In the genomic region with DNA sequence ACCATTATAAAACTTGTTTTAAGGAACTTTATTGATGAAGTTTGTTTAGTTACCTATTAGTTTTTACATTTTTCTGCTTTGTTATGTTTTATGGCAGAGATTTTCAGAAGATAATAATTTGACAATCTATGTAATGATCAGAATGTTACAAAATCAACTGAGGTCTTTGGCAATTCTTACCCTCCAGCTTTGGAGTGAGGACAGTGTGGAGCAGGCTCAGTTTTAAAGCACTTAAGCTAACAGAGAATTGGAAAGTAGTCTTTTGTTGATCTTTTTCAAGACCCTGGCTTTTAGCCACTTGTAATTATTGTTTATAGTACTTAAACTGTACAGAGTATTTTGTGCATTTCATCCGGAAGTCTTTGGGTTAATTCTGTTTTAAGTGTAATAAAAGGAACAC, we compare ENCODE assay signal across 20 mouse cellular contexts. TPM values are rescaled to one million over a fixed set of nuclear protein-coding genes. Genes with fewer than 3 reads are reported as not detected.
A peak's percentile ranks its signal among the peaks of the same experiment; 100 is the strongest.
DNase-seq lines count a peak whose midpoint lies in the region; ATAC-seq and TF ChIP-seq lines count a peak whose summit lies in the region.
"Had no signal": no experiment of that assay in that cellular context is flagged by ENCODE, and none has a peak within 500 bp of the region (broad histone marks: within the 10 kb centered on the region; RNA-seq: fewer than 3 reads in every experiment).

No protein-coding gene starts in this region.

- no peak for DNase-seq in heart, postnatal 4 days
- DNase-seq in kidney, postnatal 0 days (ENCODE audit: low spot score), result no peak
- no peak for DNase-seq in kidney, postnatal 10 days
- DNase-seq in fat pad, adult 2 months (ENCODE audit: extremely low read depth, low read depth, low spot score), result peak; percentile 70
- no peak for DNase-seq in cerebellum, postnatal 36 days
- DNase-seq: cerebellum, adult 8-10 months; gastrocnemius, postnatal 36 days; heart, postnatal 14 days; kidney, postnatal 14 days; lung, postnatal 14 days; thymus, adult 18-20 months had no signal

- no peak for ATAC-seq in heart, embryonic 14.5 days (ENCODE audit: insufficient number of reproducible peaks, insufficient read depth, low FRiP score, low read depth)
- ATAC-seq in kidney, postnatal 0 days (replicated peaks; ENCODE audit: low FRiP score, low read depth), result no peak
- ATAC-seq in liver, embryonic 15.5 days (ENCODE audit: insufficient read depth), result no peak
- ATAC-seq: hindbrain, postnatal 0 days had no signal

- no peaks in the 10 kb centered on the region for H3K36me3 ChIP-seq in heart, embryonic 14.5 days (ENCODE audit: control insufficient read depth, insufficient read depth, low read length)
- no peaks in the 10 kb centered on the region for H3K36me3 ChIP-seq in kidney, postnatal 0 days (ENCODE audit: insufficient read depth, low read length)
- no peaks in the 10 kb centered on the region for H3K36me3 ChIP-seq in liver, embryonic 15.5 days (replicated peaks)
- H3K36me3 ChIP-seq: embryonic facial prominence, embryonic 13.5 days; forebrain, embryonic 12.5 days; limb, embryonic 13.5 days had no signal

- H3K4me2 ChIP-seq in heart, embryonic 14.5 days (ENCODE audit: low read length), result peak overlapping the region; percentile 67
- H3K4me2 ChIP-seq in kidney, postnatal 0 days (ENCODE audit: low read length), result peak overlapping the region; percentile 40
- H3K4me2 ChIP-seq in liver, embryonic 15.5 days, result peak overlapping the region; percentile 55
- H3K4me2 ChIP-seq: embryonic facial prominence, embryonic 13.5 days; forebrain, embryonic 12.5 days had no signal

- peaks cover 2 to 5% of the 10 kb centered on the region in 2 experiments; a peak in 3 of 4 replicates for H3K4me1 ChIP-seq in heart, embryonic 14.5 days (ENCODE audit: control insufficient read depth in 2 of 2, insufficient read depth in 2 of 2, low read length in 2 of 2)
- no peaks in the 10 kb centered on the region for H3K4me1 ChIP-seq in kidney, postnatal 0 days (replicated peaks; ENCODE audit: insufficient read depth, low read length)
- H3K4me1 ChIP-seq in liver, embryonic 15.5 days (replicated peaks), result peaks cover 30% of the 10 kb centered on the region

- H3K27me3 ChIP-seq in heart, embryonic 14.5 days (ENCODE audit: control insufficient read depth, insufficient read depth, low read length), result no peaks in the 10 kb centered on the region
- no peaks in the 10 kb centered on the region for H3K27me3 ChIP-seq in kidney, postnatal 0 days (ENCODE audit: insufficient read depth, low read length)
- no peaks in the 10 kb centered on the region for H3K27me3 ChIP-seq in liver, embryonic 15.5 days
- H3K27me3 ChIP-seq: embryonic facial prominence, embryonic 13.5 days; forebrain, embryonic 12.5 days; limb, embryonic 13.5 days; megakaryocyte, embryonic 14.5 days had no signal

- TF ChIP-seq CTCF in kidney, postnatal 0 days (IDR thresholded peaks at IDR 0.05; ENCODE audit: low read depth), result no peak

- no peak overlapping the region for H3K4me3 ChIP-seq in heart, embryonic 14.5 days (ENCODE audit: control insufficient read depth in 1 of 2, insufficient read depth in 1 of 2, low read depth in 1 of 2, low read length in 2 of 2)
- H3K4me3 ChIP-seq in kidney, postnatal 0 days (replicated peaks; ENCODE audit: low read depth, low read length), result peak overlapping the region; percentile 23; the same call in 1 of the 2 replicates
- H3K4me3 ChIP-seq in liver, embryonic 15.5 days (replicated peaks), result peak overlapping the region; percentile 39
- H3K4me3 ChIP-seq: embryonic facial prominence, embryonic 13.5 days; forebrain, embryonic 12.5 days; limb, embryonic 13.5 days; megakaryocyte, embryonic 14.5 days had no signal

- WGBS in heart, embryonic 14.5 days, result 88% methylated on average over 1 of the region's 1 CpGs
- 71% methylated on average over 1 of the region's 1 CpGs for WGBS in kidney, postnatal 0 days
- 65% methylated on average over 1 of the region's 1 CpGs for WGBS in liver, embryonic 15.5 days (ENCODE audit: insufficient replicate concordance)

- H3K9ac ChIP-seq in heart, embryonic 14.5 days (ENCODE audit: low read length), result no peak overlapping the region
- no peak overlapping the region for H3K9ac ChIP-seq in kidney, postnatal 0 days (ENCODE audit: low read depth, low read length)
- H3K9ac ChIP-seq in liver, embryonic 15.5 days, result no peak overlapping the region
- H3K9ac ChIP-seq: embryonic facial prominence, embryonic 13.5 days; forebrain, embryonic 12.5 days; limb, embryonic 13.5 days had no signal

- H3K9me3 ChIP-seq in heart, embryonic 14.5 days (ENCODE audit: control insufficient read depth, low read length), result no peaks in the 10 kb centered on the region
- no peaks in the 10 kb centered on the region for H3K9me3 ChIP-seq in kidney, postnatal 0 days (replicated peaks; ENCODE audit: low read length)
- H3K9me3 ChIP-seq in liver, embryonic 15.5 days (replicated peaks), result no peaks in the 10 kb centered on the region
- H3K9me3 ChIP-seq: embryonic facial prominence, embryonic 13.5 days; forebrain, embryonic 12.5 days; limb, embryonic 13.5 days; megakaryocyte, embryonic 14.5 days had no signal

- H3K27ac ChIP-seq in heart, embryonic 14.5 days (replicated peaks in 1 of 2; ENCODE audit: control insufficient read depth in 1 of 2, insufficient read depth in 1 of 2, low read depth in 2 of 2, low read length in 2 of 2), result no peak overlapping the region
- no peak overlapping the region for H3K27ac ChIP-seq in kidney, postnatal 0 days
- H3K27ac ChIP-seq in liver, embryonic 15.5 days (replicated peaks), result no peak overlapping the region
- H3K27ac ChIP-seq: embryonic facial prominence, embryonic 13.5 days; forebrain, embryonic 12.5 days; hindbrain, postnatal 0 days; limb, embryonic 13.5 days had no signal

RNA-seq across cellular contexts. Expression of a gene that starts 2.4 kb away (rescaled TPM):
- polyA plus RNA-seq in heart, embryonic 14.5 days (2014; fragmentation: Nextera tagmentation; extraction: Ambion mirVana), result 311 and 319 TPM in 2 replicates
- total RNA-seq in heart, postnatal 4 days (2021), result 100 to 1,000 TPM; 309 to 352 TPM
- 750 and 780 TPM in 2 replicates for polyA plus RNA-seq in kidney, postnatal 0 days (2015; fragmentation: Nextera tagmentation; extraction: Ambion mirVana)
- 245 and 270 TPM in 2 replicates for polyA plus RNA-seq in liver, embryonic 15.5 days (2015; fragmentation: Nextera tagmentation; extraction: Ambion mirVana)

RNA-seq across cellular contexts. Expression of a gene that starts 2.6 kb away (rescaled TPM):
- 21.6 and 24.7 TPM in 2 replicates for polyA plus RNA-seq in heart, embryonic 14.5 days (2014; fragmentation: Nextera tagmentation; extraction: Ambion mirVana)
- 10 to 100 TPM; 59.8 to 65.6 TPM for total RNA-seq in heart, postnatal 4 days (2021)
- polyA plus RNA-seq in kidney, postnatal 0 days (2015; fragmentation: Nextera tagmentation; extraction: Ambion mirVana), result 20.6 and 22.7 TPM in 2 replicates
- 15.5 and 17.7 TPM in 2 replicates for polyA plus RNA-seq in liver, embryonic 15.5 days (2015; fragmentation: Nextera tagmentation; extraction: Ambion mirVana)

RNA-seq across cellular contexts. Expression of a gene that starts 22.1 kb away (rescaled TPM):
- polyA plus RNA-seq in heart, embryonic 14.5 days (2014; fragmentation: Nextera tagmentation; extraction: Ambion mirVana), result 0.09 and 0.23 TPM in 2 replicates
- total RNA-seq in heart, postnatal 4 days (2021), result under 1 TPM in 1 of 2 experiments, not detected in 1; 0.09 TPM
- 0.23 TPM in 1 of 2 replicates, not detected in the other for polyA plus RNA-seq in kidney, postnatal 0 days (2015; fragmentation: Nextera tagmentation; extraction: Ambion mirVana)
- polyA plus RNA-seq in liver, embryonic 15.5 days (2015; fragmentation: Nextera tagmentation; extraction: Ambion mirVana), result 0.08 and 0.10 TPM in 2 replicates
- total RNA-seq: gastrocnemius, postnatal 36 days; midbrain, postnatal 0 days had no signal
- polyA plus RNA-seq: C2C12; limb, embryonic 13.5 days had no signal

Comparison
In these comparisons a context has a peak if more than half of its experiments do, and no peak if none do; other contexts are left out.
1. H3K4me3 ChIP-seq: peak in kidney, postnatal 0 days (single experiment) and liver, embryonic 15.5 days (single experiment); none in heart, embryonic 14.5 days (0 of 2).
2. Peak in every context shown above with its lines, with median percentiles within 50 percentile points of each other: H3K4me2 ChIP-seq.